Mouse (Mus musculus): Measurements from ENCODE around the gene Cfdp1.
"Not testable (repeated sequence)": the region's sequence is repeated elsewhere in the genome, so short reads cannot be mapped to it uniquely, and the experiment has no call there.

Gene Cfdp1

DNA sequence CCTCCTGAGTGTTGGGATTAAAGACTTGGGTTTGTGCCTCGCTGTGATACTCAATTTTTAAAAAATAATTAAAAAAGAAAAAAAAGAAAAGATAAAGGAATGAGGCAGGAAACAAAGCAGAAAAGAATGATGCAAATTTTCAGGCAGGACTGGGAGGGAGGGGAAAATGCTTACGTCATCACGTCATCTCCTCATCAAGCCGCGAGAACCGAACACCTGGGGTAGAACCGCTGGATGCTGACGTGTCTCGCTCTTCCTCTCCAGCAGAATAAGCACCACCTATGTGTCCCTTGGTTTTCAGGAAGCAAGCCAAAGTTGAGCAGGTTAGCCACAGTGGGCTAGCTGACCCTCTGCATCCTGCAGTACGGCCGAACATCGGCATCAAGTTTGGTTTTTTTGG, 1.9 kb upstream of the Cfdp1 start:
- no peak for ATAC-seq (ENCODE audit: low TSS enrichment)

DNA sequence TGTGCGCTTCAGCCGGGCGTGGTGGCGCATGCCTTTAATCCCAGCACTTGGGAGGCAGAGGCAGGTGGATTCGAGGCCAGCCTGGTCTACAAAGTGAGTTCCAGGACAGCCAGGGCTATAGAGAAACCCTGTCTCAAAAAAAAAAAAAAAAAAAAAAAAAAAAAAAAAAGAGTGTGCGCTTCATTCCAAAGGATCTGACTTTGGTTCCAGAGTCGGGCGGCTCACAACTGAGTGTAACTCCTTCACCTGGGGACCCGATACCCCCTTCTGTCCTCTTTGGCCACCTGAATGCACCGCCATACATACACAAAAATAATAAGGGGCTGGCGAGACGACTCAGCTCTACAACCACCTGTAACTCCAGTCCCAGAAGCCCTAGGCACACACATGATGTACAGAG, 872 bp downstream of the Cfdp1 start:
- ATAC-seq (ENCODE audit: low TSS enrichment), result not testable (repeated sequence)

DNA sequence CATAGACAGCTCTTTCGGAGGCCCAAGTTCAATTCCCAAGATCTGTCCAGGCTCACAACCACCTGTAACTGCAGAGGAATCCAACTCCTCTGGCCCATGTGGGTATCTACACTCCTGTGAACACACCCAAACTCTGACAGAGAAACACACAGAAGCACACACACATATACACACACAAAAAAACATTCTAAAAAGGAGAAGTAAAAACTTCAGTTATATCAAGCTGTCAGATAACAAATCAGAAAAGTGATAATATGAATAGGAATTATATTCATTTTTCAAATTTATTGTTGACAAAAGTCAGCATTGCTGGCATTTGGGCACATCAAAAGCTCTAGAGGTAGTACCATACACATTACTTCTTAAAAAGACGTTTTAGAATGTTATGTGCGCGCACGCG, 7.3 kb downstream of the Cfdp1 start:
- no peak for ATAC-seq (ENCODE audit: low TSS enrichment)

DNA sequence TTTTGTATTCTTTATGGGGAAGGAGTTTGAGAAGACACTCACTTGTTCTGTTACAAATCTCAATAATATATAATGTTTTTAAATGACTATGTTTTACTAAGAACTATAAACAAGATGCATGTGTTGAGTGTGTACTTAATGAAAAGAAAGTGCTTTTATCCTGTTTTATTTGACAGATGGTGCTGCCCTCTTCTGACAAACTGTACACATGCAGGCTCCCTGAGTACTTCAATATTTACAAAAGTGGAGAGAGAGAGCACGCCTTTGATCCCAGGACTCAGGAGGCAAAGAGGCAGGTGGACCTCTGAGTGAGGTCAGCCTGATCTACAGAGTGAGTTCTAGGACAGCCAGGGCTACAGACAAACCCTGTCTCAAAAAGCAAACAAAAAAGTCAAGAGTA, 18.6 kb downstream of the Cfdp1 start:
- ATAC-seq (ENCODE audit: low TSS enrichment), result peak; percentile 81; the same call in 1 of the 2 replicates

DNA sequence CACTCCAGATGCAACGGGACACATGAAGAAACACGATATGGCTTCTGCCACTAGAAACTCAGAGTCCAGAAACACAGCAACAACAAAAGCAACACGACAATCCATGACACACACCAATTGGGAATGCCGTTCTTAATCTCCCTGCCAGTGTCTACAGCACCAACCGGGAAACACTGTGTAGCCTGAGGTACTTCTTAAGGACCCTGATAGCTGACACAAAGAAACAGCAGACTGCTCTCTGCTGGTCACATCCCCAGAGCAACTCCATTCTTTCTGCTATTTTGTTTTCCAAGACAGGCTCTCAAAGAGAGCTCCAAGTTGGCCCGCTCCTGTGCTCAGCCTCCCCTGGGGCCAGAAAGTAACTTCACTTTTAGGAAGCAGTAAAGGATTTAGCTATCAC, 20.1 kb downstream of the Cfdp1 start:
- ATAC-seq (ENCODE audit: low TSS enrichment), result no peak

DNA sequence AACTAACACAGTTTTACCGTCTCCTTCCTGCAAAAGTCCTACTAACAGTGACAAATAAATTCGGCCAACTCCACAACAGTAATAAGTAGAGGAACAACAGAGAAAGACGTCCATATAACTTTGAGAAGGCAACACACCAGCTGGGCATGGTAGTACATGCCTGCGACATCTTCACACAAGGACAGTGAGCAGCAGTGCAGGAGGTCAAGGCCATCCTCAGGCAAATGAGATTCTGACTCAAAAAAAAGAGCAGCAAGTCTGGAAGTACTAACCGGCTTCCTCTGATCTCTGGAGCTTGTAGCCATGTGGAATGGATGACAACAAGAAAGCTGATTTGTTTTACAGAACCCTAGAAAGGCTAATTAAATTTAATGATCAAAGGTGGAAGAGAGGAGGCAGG, 21.1 kb downstream of the Cfdp1 start:
- no peak for ATAC-seq (ENCODE audit: low TSS enrichment)

DNA sequence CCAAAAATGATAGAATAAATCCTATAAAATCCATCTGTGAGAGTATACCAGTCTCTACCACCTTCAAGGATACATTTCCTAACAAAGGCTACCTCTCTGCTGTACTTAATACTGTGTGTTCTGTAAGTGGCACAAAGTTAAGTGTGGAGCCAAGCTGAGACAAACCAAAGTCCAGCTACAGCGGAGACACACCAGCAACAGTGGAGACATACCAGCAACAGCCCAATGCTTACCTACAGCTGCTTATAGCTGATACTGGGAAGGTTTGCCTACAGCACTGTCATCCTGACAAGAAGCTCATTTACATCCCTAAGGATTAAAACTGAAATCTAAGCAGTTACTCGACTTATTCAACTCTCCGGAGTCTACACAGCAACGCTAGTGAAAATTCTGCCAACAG, 22.1 kb downstream of the Cfdp1 start:
- no peak for ATAC-seq (ENCODE audit: low TSS enrichment)

DNA sequence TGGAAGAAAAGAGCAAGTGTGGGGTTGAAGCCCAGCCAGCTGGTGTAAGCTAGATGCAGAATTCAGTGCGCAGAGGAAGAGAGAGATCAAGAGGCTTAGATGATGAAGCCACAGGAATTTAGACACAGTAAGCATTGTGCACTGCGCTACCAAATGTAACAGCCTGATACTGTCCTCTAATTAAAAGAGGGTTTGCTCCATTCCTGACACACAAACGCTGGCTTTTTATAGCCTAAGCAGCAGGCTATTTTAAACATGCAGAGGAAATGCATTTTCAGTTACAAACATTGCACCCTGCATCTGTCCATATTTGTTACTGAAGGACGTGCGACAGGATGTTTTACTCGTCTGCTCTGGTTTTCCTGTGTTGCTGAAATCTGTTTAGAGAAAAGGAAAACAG, 25.5 kb downstream of the Cfdp1 start:
- peak; percentile 79 for ATAC-seq (ENCODE audit: low TSS enrichment)

DNA sequence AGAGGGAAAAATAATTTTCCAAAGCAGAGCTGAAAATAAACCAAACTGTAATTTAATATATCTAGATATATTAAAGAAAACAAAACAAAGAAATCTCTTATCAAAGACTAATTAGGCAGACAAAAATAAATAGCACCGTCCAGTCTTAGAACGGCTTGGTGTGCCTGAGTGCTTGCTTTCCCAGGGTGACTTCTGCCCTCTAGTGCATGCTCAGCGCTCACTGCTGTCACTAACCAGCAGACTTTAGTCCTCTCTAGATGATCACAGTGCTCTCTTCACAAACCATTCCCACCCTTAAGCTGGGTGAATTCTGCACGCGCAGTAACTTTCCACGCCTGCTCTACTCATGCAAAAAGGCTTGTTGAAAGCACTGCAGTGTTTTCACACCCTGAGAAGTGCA, 28.9 kb downstream of the Cfdp1 start:
- no peak for ATAC-seq (ENCODE audit: low TSS enrichment)

DNA sequence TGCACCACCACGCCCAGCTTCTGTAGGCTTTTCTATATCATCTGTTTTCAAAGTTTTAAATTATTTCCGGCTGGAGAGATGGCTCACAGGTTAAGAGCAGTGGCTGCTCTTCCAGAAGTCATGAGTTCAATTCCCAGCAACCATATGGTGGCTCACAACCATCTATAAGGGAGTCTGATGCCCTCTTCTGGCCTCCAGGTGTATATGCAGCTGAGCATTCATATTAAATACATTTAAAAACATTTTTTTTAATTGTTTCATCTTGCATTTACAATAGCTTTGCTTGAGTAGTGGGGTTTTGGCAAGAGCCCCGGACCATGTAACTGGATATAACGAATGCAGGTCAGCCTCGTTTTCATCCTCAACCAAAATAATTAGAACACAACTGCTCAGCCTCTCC, 29.8 kb downstream of the Cfdp1 start:
- no peak for ATAC-seq (ENCODE audit: low TSS enrichment)

DNA sequence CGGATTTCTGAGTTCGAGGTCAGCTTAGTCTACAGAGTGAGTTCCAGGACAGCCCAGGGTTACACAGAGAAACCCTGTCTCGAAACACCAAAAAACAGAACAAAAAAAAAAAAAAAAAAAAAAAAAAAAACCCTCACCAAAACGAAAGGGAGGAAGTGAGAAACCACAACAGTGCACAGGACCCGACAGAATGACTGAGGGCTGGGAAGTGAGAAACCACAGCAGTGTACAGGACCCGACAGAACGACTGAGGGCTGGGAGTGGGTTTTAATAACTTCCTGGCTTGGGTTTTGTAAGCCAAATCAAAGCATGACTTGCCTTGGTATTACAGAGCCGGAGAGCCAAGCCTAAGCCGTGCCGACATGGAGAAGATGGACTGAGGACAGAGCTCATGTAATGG, 32.9 kb downstream of the Cfdp1 start:
- ATAC-seq (ENCODE audit: low TSS enrichment), result no peak

DNA sequence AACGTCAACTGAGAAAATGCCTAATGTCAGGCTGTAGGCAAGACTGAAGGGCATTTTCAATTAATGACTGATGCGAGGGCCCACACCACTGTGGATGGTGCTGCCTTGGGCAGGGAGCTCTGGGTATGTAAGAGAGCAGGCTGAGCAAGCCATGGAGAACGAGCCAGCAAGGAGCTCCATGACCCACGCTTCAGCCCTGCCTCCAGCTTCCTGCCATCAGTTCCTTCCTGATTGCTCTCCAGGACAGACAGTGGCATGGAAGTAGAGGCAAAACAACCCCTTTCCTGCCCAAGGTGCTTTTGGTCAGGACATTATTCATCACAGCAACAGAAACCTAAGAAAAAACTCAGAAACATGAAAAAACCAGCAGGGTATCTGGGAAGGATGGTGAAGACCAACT, 33.4 kb downstream of the Cfdp1 start:
- no peak for ATAC-seq (ENCODE audit: low TSS enrichment)

DNA sequence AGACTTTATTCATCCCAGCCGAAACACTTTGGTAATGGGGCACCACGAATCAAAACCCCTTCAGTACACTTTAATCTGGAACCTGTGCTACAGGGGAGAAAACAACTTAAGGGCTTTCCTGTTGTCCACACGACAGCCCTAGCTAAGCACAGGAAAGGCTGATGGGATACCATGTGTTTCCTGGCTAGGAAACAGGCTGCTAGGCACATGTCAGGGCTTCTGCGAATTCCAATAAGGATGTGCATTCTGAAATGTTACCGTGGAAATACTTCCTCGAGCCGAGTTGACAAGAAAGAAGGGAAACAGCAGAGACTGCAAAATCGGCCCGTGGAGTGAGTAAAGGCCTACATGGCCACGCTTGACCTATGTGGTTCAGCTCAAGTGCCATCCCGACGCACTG, 34.1 kb downstream of the Cfdp1 start:
- no peak for ATAC-seq (ENCODE audit: low TSS enrichment)

DNA sequence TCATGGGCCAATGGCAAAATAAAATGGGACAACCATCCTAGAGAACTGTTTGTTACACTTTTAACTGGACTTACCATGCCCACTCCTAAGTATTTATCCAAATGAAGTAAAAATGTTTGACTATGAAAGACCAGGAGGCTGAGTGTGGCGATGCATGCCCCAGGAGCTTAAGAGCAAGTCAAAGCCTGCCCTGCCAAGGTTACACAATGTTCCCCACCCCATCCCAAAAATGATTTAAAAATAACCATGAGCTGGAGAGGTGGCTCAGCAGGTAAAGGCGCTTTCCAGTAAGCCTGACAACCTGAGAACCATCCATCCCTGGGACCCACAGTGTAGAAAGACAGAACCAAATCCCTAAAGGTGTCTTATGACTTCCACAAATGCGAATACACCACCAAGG, 35.5 kb downstream of the Cfdp1 start:
- no peak for ATAC-seq (ENCODE audit: low TSS enrichment)

DNA sequence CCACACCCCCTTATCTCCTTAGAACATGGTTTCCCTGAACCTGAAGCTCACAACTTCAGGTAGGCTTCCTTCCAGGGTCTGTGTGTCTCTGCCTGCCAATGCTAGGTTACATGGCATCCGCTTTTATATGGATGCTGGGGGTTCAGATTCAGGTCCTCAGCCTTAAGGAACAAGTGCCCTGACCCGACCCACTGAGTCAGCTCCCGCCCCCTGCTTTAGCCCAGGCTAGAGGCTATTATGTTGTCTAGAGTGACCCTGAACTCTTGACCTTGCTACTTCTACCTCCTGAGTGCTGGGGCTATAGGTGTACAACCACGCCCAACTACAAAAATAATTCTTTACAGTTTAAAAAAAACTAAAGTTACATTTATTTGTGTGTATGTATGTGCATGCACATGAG, 39.0 kb downstream of the Cfdp1 start:
- ATAC-seq (ENCODE audit: low TSS enrichment), result no peak

DNA sequence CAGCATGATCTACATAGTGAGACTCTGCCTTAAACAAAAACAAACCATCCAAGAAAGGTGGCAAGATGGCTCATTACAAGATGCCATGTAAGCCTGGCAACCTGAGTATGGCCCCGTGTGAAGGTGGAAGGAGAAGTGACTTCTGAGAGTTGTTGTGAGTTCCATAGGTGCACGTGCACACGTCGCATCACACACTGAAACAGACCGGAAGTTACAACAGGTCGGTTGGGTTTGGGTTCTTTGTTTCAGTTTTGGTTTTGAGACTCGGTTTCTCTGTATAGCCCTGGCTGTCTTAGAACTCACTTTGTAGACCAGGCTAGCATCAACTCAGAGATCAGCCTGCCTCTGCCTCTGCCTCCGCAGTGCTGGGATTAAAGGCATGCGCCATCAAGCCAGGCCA, 40.3 kb downstream of the Cfdp1 start:
- no peak for ATAC-seq (ENCODE audit: low TSS enrichment)

DNA sequence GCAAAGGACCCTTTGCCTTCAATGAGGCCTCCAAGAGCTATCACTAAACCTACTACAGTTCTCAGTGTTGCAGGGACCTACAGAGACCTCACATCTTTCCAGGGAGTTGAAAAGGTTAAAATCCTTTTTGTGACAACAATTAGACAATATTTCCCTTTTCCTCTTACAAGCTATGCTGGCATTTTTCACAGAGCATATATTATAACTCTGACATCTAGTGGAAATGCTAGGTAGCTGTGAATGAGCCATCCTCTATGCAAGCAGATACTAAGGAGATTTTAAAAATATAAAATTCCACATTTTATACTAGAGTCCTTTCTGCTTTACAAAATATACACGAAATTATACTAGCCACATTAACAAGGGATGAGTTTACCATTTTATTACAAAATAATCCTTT, 41.3 kb downstream of the Cfdp1 start:
- ATAC-seq (ENCODE audit: low TSS enrichment), result peak; percentile 63; the same call in 1 of the 2 replicates

DNA sequence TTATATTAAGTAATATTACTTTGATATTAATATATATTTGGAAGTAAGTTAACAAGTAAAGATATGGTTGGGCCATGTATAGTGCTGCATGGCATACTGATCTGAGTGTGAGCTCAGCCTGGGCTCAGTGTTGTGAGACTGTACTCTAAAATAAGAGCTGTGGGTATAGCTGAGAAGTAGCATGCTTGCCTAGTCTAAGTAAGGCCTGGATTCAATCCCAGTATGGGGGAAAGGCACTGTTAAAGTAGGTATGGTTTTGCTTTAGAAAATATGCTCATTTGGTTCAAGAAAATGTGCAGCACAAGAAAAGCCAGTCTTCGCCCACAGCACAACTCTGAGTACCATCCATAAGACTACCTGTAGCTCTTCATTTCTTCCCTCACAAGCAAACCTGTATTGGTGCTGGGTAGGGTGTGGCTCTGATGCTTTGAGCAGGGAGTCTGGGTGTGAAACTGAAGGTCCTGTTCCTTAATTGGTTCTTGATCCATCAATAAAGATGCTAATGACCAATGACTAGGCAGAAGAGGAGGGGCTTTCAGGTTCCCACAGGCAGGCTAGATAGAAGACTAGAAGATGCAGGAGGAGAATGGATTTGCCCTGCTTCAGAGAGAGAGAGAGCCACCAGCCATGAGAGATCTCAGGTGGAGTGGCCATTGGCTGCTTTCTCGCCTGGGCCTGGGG, 43.3 kb downstream of the Cfdp1 start:
- peak; percentile 97 for ATAC-seq (ENCODE audit: low TSS enrichment)

DNA sequence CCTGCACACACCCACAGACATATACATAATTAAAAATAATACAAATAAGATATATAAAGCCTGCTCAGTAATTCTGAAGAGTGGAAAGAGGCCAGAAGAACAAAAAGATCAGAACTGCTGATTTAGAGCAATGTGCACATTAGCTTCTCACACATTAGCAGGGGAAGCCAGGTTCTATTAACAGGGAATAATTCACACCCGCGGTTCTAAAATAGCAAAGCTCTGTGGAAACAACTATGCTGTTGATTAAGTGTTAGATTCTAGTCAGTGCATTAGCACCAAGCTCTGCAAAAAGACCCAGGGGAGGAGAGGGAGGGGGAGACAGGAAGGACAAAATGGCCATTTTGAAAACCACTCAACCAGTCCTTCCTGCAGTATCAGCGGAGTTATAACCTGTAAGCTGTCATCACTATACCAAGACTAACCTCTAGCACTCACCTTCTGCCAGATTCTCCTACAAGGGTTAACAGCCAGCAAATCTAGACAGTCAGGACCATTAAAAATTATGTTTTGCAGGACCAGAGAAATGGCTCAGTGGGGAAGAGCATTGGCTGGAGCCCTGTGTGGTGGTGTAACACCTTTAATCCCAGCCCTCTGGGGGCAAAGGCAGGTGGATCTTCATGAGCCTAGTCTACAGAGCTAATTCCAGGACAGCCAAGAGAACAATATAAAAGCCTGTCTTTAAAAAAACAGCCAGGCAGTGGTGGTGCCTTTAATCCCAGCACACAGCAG, 45.0 kb downstream of the Cfdp1 start:
- no peak for ATAC-seq (ENCODE audit: low TSS enrichment)

DNA sequence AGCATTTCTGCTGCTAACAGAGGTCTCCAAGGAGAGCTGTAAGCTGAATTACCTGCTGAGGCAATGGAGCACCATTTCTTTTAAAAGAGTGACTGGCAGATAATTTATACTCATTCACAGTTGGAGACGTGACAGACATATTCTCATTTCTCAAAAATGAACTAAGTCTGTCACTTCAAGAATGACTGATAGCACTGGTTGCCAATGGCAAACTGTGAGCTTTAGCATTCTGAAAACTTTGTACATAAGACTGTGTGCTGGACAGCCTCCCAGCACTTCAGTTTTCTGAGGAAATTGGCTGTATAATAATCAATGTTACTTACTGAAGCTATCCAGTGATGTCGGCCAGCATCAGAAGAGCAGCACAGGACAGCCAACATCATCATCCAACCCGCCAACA, 46.1 kb downstream of the Cfdp1 start:
- ATAC-seq (ENCODE audit: low TSS enrichment), result no peak

DNA sequence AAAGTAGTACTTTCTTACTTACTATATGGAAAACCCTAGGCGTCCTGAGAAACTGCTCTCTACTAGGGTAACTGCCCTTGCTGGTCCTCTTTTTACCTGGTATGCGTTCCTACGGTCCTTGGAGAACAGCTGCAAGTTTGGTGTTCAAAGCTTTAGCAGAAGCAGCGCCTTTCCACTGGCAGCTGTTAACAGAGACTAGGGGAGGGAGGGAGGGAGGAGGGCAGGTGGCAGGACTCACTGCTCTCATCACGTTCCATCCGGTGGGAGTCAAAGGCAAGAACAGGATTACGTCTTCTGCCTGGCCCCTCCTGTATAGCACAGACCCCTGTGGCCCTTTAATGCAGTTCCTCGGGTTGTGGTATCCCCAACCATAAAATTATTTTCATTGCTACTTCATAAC, 50.7 kb downstream of the Cfdp1 start:
- no peak for ATAC-seq (ENCODE audit: low TSS enrichment)

DNA sequence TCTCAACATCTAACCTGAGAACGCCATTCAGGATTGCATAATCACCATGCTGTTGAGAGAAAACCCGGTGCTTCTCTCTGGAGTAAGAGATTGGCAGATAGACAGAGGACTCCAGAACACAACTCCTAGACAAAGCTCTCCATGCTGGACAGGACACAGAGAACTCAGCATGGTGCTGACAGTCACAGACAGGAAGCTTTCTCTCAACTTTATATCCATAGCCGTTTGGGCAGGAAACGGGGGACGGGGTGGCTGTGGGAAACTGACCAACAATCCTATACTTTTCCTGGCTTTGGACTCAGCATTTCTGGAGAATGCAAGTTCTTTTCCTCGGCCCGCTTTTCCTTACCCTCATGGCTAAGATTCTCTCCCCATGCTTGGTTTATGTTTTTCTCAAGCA, 51.8 kb downstream of the Cfdp1 start:
- no peak for ATAC-seq (ENCODE audit: low TSS enrichment)

DNA sequence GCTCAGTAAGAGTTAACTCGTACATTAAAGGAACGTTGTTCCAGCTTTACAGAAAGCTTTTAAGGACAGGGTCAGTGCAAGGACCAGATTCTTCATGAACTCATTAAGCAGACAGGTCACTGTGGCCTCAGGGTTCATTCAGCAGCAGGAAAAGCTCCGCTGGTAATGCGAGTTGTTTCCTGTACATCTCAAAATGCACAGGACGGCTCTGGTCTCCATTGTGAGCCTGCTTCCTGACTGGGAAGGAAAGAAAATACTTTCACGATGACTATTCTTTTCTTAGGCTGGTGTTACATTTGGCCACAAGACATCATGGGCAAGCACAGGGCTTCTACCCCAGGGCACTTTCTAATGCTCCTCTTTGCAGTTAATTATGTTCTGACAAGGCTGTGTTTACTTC, 52.6 kb downstream of the Cfdp1 start:
- no peak for ATAC-seq (ENCODE audit: low TSS enrichment)

DNA sequence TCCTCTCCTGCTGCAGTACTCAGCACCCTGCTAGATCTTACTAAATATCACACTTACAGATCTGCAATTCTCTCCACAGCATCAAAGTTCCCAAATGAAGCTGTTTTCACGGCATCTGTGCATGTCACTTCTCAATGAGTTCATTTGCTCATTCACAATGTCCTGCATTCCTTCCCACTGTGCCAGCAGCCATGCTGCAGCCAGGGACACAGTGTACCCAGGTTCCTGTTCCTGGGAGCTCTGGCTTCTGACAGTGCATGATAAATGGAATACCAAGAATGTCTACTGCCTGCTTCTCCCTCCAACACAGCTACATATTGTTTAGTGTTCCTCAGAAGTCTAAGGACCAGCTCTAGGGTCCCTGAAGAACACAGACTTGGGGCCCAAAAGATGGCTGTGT, 57.6 kb downstream of the Cfdp1 start:
- ATAC-seq (ENCODE audit: low TSS enrichment), result peak; percentile 41; the same call in 1 of the 2 replicates
